Mouse (Mus musculus) cerebellum, postnatal 14 days (tissue): ENCODE results near the gene Ccdc148.
A peak's percentile ranks its signal among the peaks of the same experiment; 100 is the strongest.

ENCODE experiments used
- DNase-seq, 2 experiments: peaks; one replicate each; pipeline ENCODE4 v3.0.0; 2021; ENCODE audit warnings: mixed read lengths in 2 of 2

The Ccdc148 gene

GRCm38 (mm10) chr2:59178191-59178590 lies 17.7 kb upstream of the Ccdc148 start:
- DNase-seq, result peak in 1 of 2 experiments; percentile 41

- DNase-seq, result no peak
These were observed 15.4 kb upstream of the Ccdc148 start for GRCm38 (mm10) chr2:59175926-59176325.

- DNase-seq, result no peak
These were observed 11.1 kb upstream of the Ccdc148 start for GRCm38 (mm10) chr2:59171533-59171932.

DNA sequence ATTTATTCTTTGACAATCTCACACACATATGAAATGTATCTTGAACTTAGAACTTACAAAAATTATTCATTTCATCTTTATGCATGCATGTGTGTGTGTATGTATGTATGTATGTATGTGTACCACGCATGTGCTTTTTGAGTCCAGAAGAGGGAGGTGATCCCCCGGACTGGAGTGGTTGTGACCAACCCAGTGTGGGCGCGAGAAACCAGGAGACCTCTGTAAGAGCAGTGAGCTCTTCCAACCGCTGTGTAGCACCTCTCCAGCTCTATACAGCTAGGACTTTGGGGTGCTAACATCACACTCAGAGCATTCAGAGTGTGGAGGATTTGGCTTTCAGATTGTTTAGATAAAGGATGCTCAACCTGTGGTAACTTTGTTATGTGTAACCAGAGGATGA lies 10.1 kb upstream of the Ccdc148 start:
- DNase-seq, result no peak

DNA sequence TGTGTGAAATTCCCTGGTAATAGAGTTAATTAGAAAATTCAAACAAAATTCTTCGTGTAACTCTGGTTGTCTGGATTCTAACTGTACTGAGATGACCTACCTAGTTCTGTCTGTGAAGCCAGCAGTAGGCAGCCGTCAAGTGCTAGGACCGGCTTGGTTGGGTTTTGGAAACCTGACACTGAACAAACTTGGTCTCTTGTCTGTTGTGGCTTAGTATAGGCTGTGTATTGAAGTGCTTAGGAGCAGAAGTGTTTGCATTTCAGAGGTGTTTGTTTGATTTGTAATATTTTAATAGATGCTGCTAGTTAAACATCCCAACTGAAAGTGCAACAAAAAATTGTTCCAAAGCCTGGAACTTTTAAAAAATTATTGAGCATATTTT lies 9.7 kb upstream of the Ccdc148 start:
- no peak for DNase-seq

DNA sequence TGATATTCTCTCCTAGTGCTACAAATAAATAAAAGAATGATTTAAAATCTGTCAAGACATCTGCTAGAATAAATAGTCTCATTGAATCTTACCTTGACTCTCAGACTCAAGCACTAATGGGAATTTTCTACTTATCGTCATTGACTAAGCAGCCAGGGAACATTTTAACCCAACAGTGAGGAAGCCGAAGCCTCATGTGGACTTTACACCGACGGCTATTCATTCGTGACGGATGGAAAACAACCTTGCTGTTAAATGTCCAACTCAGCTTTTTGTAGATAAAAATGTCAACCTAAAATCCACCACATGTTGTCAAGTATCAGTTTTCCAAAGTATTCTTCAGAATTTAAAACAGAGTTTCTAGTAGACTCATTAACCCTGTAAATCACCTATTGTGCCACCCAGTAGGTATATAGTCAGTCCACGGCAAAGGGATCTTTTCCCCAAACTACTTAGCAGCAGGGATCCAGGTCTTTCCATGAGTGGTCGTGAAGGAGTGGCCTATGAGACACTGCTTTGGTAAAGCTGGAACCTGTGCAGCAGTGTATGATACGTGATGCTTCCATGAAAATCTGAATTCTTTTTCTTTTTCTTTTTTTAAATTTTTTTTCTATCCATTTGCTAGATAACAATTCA lies 9.2 kb upstream of the Ccdc148 start:
- DNase-seq, result no peak

- no peak for DNase-seq
These were observed 7.3 kb upstream of the Ccdc148 start for GRCm38 (mm10) chr2:59167830-59168229.

- no peak for DNase-seq
These were observed 6.5 kb upstream of the Ccdc148 start for GRCm38 (mm10) chr2:59166976-59167375.

DNA sequence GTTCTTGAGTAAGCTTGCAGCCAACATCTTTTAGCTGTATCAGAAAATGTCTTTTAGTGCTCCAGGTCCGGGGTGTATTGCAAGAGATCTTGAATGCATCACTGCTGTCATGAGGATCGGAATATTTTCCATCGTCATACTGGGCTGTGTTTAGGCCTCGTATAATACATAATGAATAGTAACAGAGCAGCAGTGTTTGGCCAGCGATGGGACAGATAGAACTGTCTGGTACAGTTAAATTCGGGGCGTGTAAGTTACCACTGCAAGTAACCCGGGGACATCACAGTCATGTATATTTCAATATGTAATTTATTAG lies 1.8 kb upstream of the Ccdc148 start:
- no peak for DNase-seq

- peak; percentile 76 to 79 for DNase-seq
These were observed 1.2 kb upstream of the Ccdc148 start for GRCm38 (mm10) chr2:59161441-59162284.

DNA sequence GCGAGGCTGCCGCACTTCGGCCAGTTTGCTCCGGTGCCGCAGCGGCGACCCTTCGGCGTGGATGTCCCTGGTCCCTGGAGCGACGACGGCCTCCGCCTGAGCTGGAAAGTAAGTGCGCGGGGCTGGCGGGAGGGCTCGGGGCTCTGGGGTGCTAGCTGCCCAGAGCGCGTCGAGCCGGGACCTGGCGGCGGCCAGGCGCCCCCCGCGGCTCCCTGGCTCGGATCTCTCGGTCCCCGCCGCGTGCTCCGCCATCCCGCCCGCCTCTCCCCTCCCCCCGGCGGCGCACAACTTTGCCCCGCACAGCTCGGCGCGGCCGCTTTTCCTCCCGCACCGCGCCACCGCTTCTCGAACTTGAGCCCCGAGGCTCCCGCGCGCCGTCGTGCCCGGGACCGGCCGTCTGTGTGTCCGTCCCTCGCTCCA lies 548 bp upstream of the Ccdc148 start:
- peak; percentile 70 for DNase-seq

- DNase-seq, result peak; percentile 67 to 70
These were observed 400 bp downstream of the Ccdc148 start for GRCm38 (mm10) chr2:59159961-59160604.

- no peak for DNase-seq
These were observed 2.4 kb downstream of the Ccdc148 start for GRCm38 (mm10) chr2:59158117-59158516.

- no peak for DNase-seq
These were observed 5.1 kb downstream of the Ccdc148 start for GRCm38 (mm10) chr2:59155428-59155827.

DNA sequence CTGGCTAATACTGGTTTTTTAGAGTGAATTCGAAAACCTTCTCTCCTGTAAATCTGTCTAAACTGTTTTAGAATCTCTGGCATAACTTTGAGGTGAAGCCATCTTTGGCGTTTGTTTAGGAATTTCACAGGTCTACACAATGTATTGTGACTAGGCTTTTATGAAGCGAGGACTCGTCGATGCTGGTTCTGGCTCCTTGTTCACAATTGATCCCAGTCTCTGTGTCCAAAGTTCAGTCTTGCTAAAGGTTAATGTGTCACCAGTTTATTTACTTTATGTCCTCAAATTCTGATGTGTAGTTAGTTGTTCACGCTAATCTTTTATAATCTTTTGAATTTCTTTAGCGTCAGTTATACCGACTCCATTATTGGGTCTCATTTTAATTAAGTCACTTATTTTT lies 29.4 kb downstream of the Ccdc148 start:
- DNase-seq, result no peak

DNA sequence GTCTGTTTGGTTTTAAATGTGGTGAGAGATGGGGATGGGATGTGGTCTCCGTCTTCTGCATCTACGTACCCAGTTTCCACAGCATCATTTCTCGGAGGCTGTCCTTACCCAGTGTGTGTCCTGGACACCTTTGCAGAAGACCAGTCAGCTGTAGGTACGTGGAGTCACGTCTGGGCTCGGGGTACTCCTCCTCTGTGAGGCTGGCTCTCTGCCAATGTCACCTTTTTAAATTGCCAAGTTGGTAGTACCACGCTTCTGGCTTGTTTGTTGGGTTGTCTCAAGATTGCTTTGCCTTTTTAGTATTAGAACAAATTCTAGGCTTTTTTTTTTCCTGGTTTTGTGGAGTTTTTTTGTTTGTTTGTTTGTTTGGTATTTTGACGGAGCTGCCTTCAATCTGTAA lies 30.7 kb downstream of the Ccdc148 start:
- DNase-seq, result peak; percentile 66 to 69

- DNase-seq, result no peak
These were observed 31.5 kb downstream of the Ccdc148 start for GRCm38 (mm10) chr2:59129023-59129422.

- DNase-seq, result peak in 1 of 2 experiments; percentile 30
These were observed 104.8 kb downstream of the Ccdc148 start for GRCm38 (mm10) chr2:59055615-59056145.

DNA sequence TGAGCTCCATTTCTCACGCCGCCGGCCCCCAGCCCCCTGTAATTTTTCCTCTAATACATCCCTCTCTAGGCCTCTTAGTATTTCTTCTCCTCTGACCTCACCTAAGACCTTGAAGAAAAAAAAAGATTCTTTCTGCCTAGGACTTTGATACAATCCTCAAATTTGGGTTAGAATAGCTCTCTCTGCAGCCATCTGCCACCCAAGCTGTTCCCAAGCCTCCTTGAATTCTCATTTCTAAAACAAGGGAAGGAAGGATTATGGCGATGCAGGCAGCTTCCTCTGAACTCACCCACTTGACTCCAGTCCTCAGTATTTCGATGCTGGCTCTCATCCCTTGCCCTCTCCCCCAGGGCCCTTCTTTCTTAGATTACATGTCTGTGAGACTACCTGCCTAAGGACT lies 106.1 kb downstream of the Ccdc148 start:
- DNase-seq, result peak; percentile 54 to 76

DNA sequence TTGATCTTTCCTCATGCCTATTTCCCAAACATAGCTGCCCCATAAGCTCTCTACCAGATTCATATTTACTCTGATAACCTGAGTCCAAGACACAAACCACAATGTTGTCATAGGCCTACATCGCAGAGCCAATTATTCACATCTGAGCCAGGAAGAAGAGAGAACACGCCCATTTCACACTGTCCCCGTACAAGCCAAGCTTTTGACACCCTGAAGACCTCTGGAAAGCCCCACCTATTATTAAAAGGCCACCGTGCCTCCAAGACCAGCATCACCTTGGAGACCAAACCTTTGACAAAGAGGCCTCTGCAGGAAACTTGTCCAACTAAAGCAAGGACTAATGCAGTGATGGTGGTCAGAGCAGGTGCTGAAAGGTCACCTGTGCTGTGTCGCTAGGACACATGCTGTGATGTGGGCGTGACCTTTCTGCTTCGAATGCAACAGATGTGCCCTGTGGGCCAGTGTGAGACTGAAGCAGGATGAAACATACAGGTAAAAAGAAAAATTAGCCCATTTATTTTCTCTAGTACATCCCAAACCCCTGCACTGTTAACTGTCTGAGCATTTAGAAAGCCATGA lies 106.9 kb downstream of the Ccdc148 start:
- DNase-seq, result peak in 1 of 2 experiments; percentile 30

GRCm38 (mm10) chr2:59050245-59050824 lies 110.1 kb downstream of the Ccdc148 start:
- no peak for DNase-seq

DNA sequence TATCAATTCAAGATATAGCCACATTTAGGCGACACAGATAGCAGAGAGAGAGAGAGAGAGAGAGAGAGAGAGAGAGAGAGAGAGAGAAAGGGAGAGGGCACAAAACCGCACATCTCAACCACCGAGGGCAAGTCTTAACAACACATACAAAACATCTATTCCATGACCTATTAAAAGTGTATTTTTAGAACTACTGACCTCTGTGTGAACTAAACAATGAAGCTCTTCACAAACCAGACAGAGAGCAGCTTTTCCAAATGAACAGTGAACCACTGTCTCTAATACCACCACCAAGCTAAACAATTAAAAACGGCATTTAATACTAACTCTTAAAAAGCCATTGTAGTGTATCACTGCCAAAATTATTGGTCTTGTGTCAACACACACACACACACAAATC lies 110.8 kb downstream of the Ccdc148 start:
- no peak for DNase-seq
